Mouse (Mus musculus): ENCODE measurements at regions not wholly inside any gene's neighbourhood (a gene's known extent, or its start where the extent isn't known, plus 50 kb on each side); places are given as distances from the start of the nearest gene placed in this dataset.

- in situ Hi-C loops (cut with MboI; ENCODE audit: low pct_ligation_motif_present, low pct_unique_long_range_greater_than_20kb, low sequenced_read_pairs): loop anchor here (5.0 to 25.0 kb wide), 2 partner anchors 76 to 721 kb away; partner anchors contain the start of gene Sertad2
These were observed 76.5 kb upstream of the Sertad2 start for GRCm38 (mm10) chr11:20466591-20466990.

GRCm38 (mm10) chr11:20468319-20469018 lies 74.6 kb upstream of the Sertad2 start:
- Histone ChIP-seq H3K27ac (ENCODE audit: insufficient read depth, low read depth) (peak overlapping the region; percentile 12; the same call in 1 of the 2 replicates), H3K9me3 (replicated peaks; ENCODE audit: low read length) (no peaks in the 10 kb centered on the region), H3K9ac (ENCODE audit: insufficient read depth, low read depth) (no peak overlapping the region), H3K4me2 (ENCODE audit: insufficient read depth, low read depth, poor library complexity, severe bottlenecking) (no peak overlapping the region), H3K27me3 (replicated peaks) (no peaks in the 10 kb centered on the region), H3K4me3 (replicated peaks in 1 of 3; ENCODE audit: low read depth in 2 of 3, low read length in 2 of 3, poor library complexity in 1 of 3) (no peak overlapping the region), H3K79me2 (replicated peaks; ENCODE audit: control insufficient read depth, extremely low read depth, insufficient read depth, poor library complexity, severe bottlenecking) (no peaks in the 10 kb centered on the region), H3K4me1 (ENCODE audit: control insufficient read depth in 1 of 2, insufficient read depth in 2 of 2) (peaks cover 27 to 70% of the 10 kb centered on the region in 2 experiments), H3K36me3 (replicated peaks in 1 of 2; ENCODE audit: control insufficient read depth in 1 of 2, insufficient read depth in 1 of 2, low read length in 1 of 2) (no peaks in the 10 kb centered on the region)
- DNase-seq (ENCODE audit: extremely low read depth): peak; percentile 86
- dilution Hi-C loops (cut with MboI; ENCODE audit: extremely low pct_ligation_motif_present, extremely low pct_unique_long_range_greater_than_20kb, low sequenced_read_pairs) (no loop called here), in situ Hi-C loops (cut with MboI; ENCODE audit: low pct_ligation_motif_present, low pct_unique_long_range_greater_than_20kb, low sequenced_read_pairs) (loop anchor here (5.0 to 25.0 kb wide), 2 partner anchors 74 to 719 kb away; partner anchors contain the start of gene Sertad2)
- no peak for TF ChIP-seq SMC3 (IDR thresholded peaks at IDR 0.05; ENCODE audit: low read depth, low read length)
- TF ChIP-seq MXI1 (IDR thresholded peaks at IDR 0.05; ENCODE audit: low read depth, low read length): 0 out of 2 replicates have a peak, but pooled peaks have one; percentile 26
- TF ChIP-seq JUN (IDR thresholded peaks at IDR 0.05; ENCODE audit: insufficient read depth, low read depth, low read length): no peak
- TF ChIP-seq HCFC1 (IDR thresholded peaks at IDR 0.05; ENCODE audit: low read depth, low read length): peak; percentile 67
- TF ChIP-seq MYC (IDR thresholded peaks at IDR 0.05; ENCODE audit: low read depth, low read length): peak; percentile 73; the same call in 1 of the 2 replicates
- TF ChIP-seq KAT2A (IDR thresholded peaks at IDR 0.05; ENCODE audit: insufficient replicate concordance, low read length): no peak
- TF ChIP-seq UBTF (IDR thresholded peaks at IDR 0.05; ENCODE audit: low read depth, low read length): no peak
- TF ChIP-seq TCF12 (IDR thresholded peaks at IDR 0.05; ENCODE audit: low read depth, low read length): 0 out of 2 replicates have a peak, but pooled peaks have one; percentile 52
- 0 out of 2 replicates have a peak, but pooled peaks have one; percentile 35 for TF ChIP-seq NELFE (IDR thresholded peaks at IDR 0.05; ENCODE audit: low read depth, low read length)
- no peak for TF ChIP-seq MAFK (IDR thresholded peaks at IDR 0.05; ENCODE audit: insufficient replicate concordance, low read length)
- peak; percentile 91 for TF ChIP-seq ELF1 (IDR thresholded peaks at IDR 0.05; ENCODE audit: low read depth, low read length)
- TF ChIP-seq MAX (IDR thresholded peaks at IDR 0.05; ENCODE audit: low read length): peak; percentile 72
- no peak for TF ChIP-seq ZKSCAN1 (IDR thresholded peaks at IDR 0.05; ENCODE audit: borderline replicate concordance, low read depth, low read length)
- TF ChIP-seq POLR2AphosphoS2 (IDR thresholded peaks at IDR 0.05; ENCODE audit: low read depth, low read length): no peak
- TF ChIP-seq BHLHE40 (IDR thresholded peaks at IDR 0.05; ENCODE audit: low read depth, low read length): no peak
- no peak; the same call in 1 of the 2 replicates for TF ChIP-seq ZNF384 (IDR thresholded peaks at IDR 0.05; ENCODE audit: low read depth, low read length)
- TF ChIP-seq E2F4 (IDR thresholded peaks at IDR 0.05; ENCODE audit: insufficient replicate concordance, low read depth, low read length): no peak
- peak; percentile 53; the same call in 1 of the 2 replicates for TF ChIP-seq TBP (conservative IDR thresholded peaks at IDR 0.05; ENCODE audit: low read depth, low read length)
- TF ChIP-seq EP300 (IDR thresholded peaks at IDR 0.05; ENCODE audit: low read length): peak; percentile 68
- peak; percentile 53 for TF ChIP-seq POLR2A (IDR thresholded peaks at IDR 0.05; ENCODE audit: low read depth, low read length)
- TF ChIP-seq RCOR1 (conservative IDR thresholded peaks at IDR 0.05; ENCODE audit: low read depth, low read length): no peak
- TF ChIP-seq USF2 (conservative IDR thresholded peaks at IDR 0.05; ENCODE audit: low read depth, low read length): no peak
- no peak for TF ChIP-seq USF1 (IDR thresholded peaks at IDR 0.05; ENCODE audit: low read depth, low read length)
- TF ChIP-seq ETS1 (conservative IDR thresholded peaks at IDR 0.05; ENCODE audit: low read depth, low read length): 0 out of 2 replicates have a peak, but pooled peaks have one; percentile 12
- no peak for TF ChIP-seq ZMIZ1 (IDR thresholded peaks at IDR 0.05; ENCODE audit: low read depth, low read length)
- no peak for TF ChIP-seq CHD2 (IDR thresholded peaks at IDR 0.05; ENCODE audit: low read length)
- TF ChIP-seq GABPA (IDR thresholded peaks at IDR 0.05; ENCODE audit: insufficient replicate concordance, low read depth, low read length): no peak

More at GRCm38 (mm10) chr11:20466591-20466990, 76.5 kb upstream of the Sertad2 start:
- Histone ChIP-seq H3K27ac (ENCODE audit: insufficient read depth, low read depth) (no peak overlapping the region), H3K4me3 (replicated peaks in 1 of 3; ENCODE audit: low read depth in 2 of 3, low read length in 2 of 3, poor library complexity in 1 of 3) (no peak overlapping the region), H3K27me3 (replicated peaks) (no peaks in the 10 kb centered on the region), H3K79me2 (replicated peaks; ENCODE audit: control insufficient read depth, extremely low read depth, insufficient read depth, poor library complexity, severe bottlenecking) (no peaks in the 10 kb centered on the region), H3K9me3 (replicated peaks; ENCODE audit: low read length) (no peaks in the 10 kb centered on the region), H3K4me1 (ENCODE audit: control insufficient read depth in 1 of 2, insufficient read depth in 2 of 2) (peaks cover 30 to 84% of the 10 kb centered on the region in 2 experiments), H3K4me2 (ENCODE audit: insufficient read depth, low read depth, poor library complexity, severe bottlenecking) (no peak overlapping the region), H3K36me3 (replicated peaks in 1 of 2; ENCODE audit: control insufficient read depth in 1 of 2, insufficient read depth in 1 of 2, low read length in 1 of 2) (peaks cover 0 to 3% of the 10 kb centered on the region in 2 experiments), H3K9ac (ENCODE audit: insufficient read depth, low read depth) (no peak overlapping the region)
- dilution Hi-C loops (cut with MboI; ENCODE audit: extremely low pct_ligation_motif_present, extremely low pct_unique_long_range_greater_than_20kb, low sequenced_read_pairs): no loop called here
- no peak for DNase-seq (ENCODE audit: extremely low read depth)
- no peak for TF ChIP-seq CHD1 (IDR thresholded peaks at IDR 0.05; ENCODE audit: low read depth, low read length)
- TF ChIP-seq JUND (conservative IDR thresholded peaks at IDR 0.05; ENCODE audit: low read depth, low read length): no peak
- no peak for TF ChIP-seq RAD21 (IDR thresholded peaks at IDR 0.05; ENCODE audit: low read depth, low read length)
- no peak for TF ChIP-seq TBP (conservative IDR thresholded peaks at IDR 0.05; ENCODE audit: low read depth, low read length)
- no peak for TF ChIP-seq CHD2 (IDR thresholded peaks at IDR 0.05; ENCODE audit: low read length)
- TF ChIP-seq ZMIZ1 (IDR thresholded peaks at IDR 0.05; ENCODE audit: low read depth, low read length): no peak
- TF ChIP-seq IRF4 (IDR thresholded peaks at IDR 0.05; ENCODE audit: low read depth, low read length): no peak
- TF ChIP-seq ZKSCAN1 (IDR thresholded peaks at IDR 0.05; ENCODE audit: borderline replicate concordance, low read depth, low read length): no peak
- no peak for TF ChIP-seq NELFE (IDR thresholded peaks at IDR 0.05; ENCODE audit: low read depth, low read length)
- no peak for TF ChIP-seq MXI1 (IDR thresholded peaks at IDR 0.05; ENCODE audit: low read depth, low read length)
- no peak for TF ChIP-seq KAT2A (IDR thresholded peaks at IDR 0.05; ENCODE audit: insufficient replicate concordance, low read length)

Data from CH12.LX (cell line).